Mouse (Mus musculus): ENCODE results near the gene Tcaf3. TPM values are rescaled to one million over a fixed set of nuclear protein-coding genes. Genes with fewer than 3 reads are reported as not detected.

Gene Tcaf3
- polyA plus RNA-seq (2017; shearing (Covaris generic)), result not detected

DNA sequence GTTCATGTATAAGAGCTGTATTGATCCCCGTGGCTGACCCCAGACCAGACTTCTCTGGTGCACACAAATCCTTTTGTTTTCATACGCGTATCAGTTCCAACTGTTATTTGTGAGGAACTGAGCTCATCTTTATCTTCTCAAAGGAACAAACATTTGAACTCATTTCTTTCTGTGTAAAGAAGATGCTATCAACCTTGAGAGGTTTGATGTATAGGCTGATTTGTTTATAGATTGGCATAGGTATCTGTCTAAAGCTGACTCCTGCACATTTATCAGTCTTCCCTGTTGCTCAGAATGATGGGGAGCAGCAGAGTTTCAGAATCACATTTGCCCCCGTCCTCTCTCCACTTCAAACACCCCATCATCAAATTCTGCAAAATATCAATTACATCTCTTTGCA is at the start of gene Tcaf3:
Gene Tcaf3 (minus strand): TSS at position 101 of the 400 bp plus-strand sequence.
- no peak for ATAC-seq

DNA sequence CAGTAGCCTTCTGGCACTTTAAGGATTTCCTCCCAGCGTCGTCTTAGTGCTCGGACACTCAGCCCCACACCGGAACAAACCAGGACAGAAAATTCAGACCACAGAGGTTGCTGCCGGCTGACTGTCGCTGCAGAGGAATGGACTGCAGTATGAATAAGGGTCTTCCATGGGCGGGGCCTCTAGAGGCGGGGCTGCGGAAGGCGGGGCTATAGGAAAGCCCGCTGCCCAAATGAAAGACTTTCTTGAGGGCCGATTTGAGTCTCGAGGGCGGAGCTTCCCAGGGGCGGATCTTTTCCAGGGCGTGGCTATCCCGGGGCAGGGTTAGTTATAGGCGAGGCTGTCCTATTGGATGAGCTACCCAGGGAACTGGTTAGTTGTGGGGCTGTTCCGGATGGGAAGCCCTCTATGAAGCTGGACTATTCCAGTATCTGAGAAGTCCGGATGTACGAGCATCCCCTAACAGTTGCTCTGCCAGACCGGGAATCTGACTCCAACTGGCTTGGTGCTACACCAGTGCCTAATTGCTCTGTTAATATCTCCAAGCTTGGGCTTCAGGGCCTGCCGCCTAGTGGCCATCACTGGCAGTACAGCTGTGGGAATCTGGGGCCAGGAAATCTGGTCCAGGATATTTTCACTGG is 47.5 kb upstream of the Tcaf3 start, which contains the start of gene Tcaf2:
Gene Tcaf2 (minus strand): TSS at position 343 of the 638 bp plus-strand sequence.
- no peak for ATAC-seq

DNA sequence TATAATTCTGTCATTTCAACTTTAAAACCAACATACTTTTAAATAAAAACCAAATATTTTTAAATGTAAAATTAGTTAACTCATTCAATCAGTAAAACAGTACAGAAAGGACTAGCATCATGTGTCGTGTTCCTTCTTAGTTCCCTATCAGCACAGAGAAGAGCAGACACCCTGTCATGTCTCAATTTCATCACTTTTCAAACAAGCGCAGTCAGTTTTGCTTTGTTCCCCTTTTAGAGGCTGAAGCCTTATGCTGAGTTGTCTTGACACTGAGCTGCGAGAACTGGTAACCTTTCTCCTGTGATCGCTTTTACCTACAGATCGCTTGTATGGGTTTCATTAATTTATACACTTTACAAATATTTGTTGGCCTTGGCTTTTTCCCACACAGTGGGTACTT is 36.9 kb upstream of the Tcaf3 start:
- no peak for ATAC-seq

DNA sequence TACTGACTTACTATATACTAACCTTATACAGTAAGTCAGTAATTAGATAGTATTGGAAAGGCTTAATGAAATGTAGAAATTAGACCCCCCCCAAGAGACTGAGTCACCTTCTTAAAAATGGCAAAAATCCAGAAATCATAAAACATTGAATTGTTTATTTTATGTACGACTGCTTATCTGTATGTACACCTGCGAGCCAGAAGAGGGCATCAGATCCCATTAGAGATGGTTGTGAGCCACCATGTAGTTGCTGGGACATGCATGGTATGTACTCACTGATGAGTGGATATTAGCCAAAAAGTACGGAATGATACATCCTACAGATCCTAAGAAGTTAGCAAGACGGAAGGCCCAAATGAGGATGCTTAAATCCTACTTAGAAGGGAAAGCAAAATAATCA is 33.9 kb upstream of the Tcaf3 start:
- no peak for ATAC-seq

DNA sequence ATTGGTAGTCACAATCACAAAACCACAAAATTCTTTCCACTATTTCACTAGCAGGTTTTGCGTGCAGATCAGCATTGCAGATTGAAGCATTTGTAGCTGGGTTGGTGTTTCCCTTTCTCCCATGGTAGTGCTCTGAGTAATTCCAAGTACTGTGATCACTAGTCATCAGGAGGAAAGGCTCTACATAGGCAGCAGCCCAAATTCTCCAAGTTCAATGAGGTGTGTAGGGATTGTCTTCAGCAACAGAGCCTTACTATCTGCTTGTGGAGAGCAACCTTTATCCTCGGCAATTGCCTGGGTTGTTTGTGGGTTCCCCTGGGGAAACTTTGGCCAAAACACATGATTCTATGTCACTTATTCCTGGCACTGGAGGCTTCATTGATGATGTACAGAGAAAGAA is 19.4 kb upstream of the Tcaf3 start:
- ATAC-seq, result no peak

DNA sequence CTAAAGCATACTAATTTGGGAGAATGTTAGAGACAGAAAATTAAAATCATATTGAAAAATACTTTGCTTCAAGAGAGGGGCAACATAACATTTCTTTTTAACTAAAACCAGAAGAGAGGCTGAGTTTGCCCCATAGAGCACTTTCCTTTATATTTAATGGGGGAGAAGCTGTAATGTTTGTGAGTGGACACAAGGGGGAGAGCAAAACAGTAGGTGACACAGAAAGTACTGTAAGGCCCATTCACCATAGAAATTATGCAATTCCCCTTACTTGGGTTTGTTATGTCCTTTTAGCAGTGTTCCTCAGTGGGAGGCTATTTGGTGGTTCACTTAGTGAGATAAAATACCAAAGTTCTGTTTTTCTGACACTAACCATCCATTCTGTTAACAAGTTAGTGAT is 14.7 kb upstream of the Tcaf3 start:
- no peak for ATAC-seq

DNA sequence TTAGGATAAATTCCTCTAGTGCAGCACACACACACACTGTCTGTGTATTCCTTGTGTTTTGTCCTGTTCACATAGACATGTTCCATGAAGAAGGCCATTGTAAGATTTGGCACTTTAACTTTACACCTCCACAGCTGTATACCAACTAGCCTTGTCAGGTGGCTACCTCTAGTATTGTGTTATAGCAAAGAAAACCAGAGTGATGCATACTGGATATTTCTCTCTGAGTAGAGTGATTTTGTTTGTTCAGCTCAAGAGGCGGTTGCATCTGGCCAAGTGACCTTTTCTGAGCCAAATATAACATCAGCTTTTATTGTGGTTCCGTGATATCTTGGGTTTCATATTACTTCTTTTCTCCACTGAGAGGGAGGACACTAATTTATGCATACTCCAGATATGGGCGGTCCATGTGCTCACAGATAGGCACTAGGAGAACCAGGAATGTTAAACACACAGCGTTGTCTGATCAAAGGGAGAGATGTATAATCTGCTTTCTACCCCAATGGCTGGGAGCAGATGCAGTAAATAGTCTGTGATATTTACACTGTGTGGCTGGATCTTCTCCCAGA is 13.5 kb upstream of the Tcaf3 start:
- no peak for ATAC-seq

DNA sequence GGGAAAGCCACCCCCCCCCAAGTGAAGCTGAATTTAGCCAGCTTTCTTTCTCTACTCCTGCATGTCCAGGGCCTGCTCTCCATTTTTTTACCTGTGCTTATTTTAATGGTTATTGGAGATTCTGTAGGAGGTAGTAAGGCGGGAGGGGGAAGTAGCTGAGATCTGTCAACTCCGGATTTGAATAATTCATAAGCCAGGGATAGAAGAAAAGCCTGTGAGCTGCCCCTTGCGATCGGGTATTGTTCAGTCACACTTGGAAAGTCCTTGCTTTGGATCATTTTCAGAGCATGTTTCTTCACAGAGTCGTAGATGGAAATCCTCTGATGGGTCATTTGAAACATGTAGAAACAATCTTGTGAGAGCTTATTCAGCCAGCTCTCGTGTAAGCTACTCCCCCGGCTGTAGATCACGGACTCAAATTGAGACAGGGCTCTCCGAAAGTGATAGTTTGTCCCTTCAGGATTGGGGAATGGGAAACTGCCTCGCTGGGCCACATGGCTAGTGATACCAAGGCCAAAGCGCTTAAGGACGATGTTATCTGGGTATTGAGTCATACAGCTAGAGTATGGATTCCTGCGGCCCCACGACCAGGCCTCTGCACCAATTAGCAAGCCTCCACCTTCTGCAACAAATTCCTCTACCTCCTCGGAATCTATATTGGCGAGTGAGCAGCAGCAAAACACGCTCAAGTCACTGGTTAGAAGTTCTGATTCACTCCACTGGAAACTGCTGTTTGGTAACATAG is 4.2 kb downstream of the Tcaf3 start:
- ATAC-seq, result no peak

DNA sequence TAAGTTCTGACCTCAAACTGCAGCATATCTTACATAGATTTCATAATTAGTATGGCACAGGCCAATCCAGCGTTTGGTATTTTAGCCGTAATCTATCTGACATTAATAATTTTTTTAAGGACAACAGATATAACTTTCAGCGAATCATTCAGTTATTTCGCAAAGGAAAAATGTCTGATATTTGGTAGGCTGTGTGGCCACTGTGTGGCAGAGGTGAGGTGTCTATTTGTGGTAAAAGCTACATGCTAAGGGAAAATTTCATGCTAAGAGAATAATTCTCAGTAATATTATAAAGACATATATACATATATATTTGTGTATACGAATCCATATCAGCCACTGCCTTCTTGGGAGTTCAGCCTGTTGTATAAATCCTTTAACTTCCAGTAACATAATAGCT is 10.9 kb downstream of the Tcaf3 start:
- no peak for ATAC-seq

DNA sequence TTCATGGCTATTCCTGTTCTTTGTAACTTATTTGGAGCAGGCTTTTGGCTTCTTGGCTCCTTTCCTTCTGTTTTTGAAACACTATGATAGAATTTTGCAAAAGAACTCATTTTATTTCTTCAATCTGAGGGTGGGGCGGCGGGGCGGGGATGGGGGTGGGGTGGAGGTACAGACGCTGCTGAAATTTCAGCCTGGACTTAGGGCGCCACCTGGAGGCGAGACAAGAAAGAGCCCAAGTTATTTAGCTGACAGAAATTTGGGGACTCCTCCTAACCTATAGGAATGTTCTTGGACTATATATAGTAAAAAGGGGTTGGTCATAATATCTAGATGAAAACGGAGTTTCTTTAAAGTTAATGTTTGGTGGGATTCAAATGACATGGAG is 14.0 kb downstream of the Tcaf3 start:
- no peak for ATAC-seq

DNA sequence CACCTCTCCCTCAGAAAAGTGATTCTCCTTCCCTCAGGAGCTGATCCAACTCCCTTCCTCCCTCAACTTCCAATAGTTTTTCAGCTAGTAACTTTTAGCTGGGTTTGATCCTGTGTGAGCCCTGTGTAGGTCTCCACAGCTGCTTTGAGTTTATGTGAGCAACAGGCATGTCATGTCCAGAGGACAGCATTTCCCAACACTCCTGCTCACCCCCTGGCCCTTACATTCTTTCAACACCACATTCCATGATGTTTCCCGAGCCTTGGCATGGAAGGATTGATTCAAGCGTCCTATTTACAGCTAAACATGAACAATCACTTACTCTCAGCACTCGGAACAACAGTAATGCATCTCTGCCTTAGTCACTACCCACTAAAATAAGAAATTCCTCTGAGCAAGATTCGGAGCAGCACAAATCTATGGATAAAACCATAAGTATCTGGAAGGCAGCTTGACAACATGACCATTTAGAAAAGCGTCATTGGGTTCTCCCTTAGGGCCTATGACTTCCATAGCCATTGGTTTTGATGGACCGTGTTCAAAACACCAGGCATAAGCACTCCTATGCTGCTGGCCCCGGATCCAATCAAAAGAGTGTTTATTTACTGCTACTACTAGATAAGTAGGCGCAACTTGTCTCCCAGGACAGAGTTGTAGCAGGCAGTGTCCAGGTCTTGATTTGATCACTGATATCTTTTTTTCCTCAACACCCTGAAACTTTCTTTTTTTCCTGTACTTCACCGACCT is 14.6 kb downstream of the Tcaf3 start:
- ATAC-seq, result no peak

DNA sequence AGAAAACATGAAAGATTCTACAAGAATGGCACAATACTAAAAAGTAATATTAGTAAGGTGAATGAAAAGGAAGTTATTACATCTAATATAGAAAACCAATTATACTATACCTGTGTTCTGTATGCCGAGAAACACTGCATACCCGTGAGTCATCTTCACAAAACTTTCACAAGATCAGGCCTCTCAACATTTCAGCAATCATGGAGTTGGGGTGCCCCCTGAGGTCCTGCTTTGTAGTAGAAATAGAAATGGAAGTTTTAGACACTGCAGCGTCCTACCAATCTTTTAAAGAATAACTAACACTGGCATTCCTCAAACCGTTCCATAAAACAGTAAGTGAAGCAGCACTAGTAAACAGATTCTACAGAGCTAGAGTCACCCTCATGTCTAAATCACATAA is 18.8 kb downstream of the Tcaf3 start:
- no peak for ATAC-seq

DNA sequence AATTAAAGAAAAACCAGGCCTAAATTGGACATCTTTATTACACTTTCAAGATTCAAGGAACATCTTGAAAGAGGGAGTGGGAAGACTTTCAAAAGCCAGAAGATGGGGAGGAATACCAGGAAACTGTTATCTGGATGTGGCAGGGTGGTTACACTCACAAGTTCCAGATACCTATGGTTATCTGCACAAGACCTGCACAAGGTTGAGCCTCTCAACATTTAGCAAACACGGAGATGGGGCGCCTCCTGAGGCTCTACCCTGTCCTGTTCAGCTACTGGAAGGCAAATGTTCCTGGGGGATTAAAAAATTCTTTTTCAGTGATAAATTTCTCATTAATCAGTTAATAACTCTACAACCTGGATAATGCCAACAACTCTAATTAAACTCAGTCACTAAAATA is 20.1 kb downstream of the Tcaf3 start:
- no peak for ATAC-seq

DNA sequence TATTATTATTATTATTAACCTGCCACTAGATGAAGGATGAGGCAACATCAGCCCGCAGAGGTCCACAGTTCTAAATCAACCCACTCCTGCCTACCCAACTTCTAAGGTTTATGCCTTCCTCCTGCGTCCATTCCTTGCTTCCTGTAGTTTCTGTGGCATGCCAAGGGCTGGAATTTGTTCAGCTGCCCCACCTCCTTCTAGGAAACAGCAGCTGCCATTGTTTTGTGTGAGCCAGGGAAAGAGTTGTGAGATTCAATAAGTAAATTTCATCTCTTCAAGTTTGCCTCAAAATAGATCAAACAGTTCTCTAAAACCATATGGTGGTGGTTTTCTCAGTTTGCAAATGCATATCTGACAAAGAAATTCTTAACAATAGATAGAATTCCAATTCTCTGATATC is 29.3 kb downstream of the Tcaf3 start:
- no peak for ATAC-seq

DNA sequence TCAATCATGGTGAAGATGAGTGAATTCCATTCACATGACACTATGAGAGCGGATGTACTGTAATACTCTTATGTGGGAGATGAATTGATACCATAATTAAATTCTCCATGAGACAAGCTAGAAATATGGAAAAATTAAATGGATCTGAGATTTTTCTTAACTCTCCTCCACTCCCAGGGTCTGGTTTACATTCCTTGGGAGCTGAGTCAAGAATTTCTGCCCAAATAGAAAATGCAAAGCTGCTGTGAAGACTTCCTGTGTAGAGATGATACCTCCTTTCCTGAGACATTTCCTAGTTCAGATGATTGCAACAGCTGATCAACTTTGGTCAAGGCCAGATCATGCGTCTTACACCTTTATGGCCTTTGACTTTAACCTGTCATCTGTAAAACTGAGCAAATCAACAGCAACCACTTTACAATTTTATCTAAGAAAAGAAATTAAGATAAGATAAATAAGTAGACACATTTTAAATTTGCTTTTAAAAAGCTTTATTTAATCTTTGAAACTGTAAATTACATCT is 31.4 kb downstream of the Tcaf3 start:
- no peak for ATAC-seq

DNA sequence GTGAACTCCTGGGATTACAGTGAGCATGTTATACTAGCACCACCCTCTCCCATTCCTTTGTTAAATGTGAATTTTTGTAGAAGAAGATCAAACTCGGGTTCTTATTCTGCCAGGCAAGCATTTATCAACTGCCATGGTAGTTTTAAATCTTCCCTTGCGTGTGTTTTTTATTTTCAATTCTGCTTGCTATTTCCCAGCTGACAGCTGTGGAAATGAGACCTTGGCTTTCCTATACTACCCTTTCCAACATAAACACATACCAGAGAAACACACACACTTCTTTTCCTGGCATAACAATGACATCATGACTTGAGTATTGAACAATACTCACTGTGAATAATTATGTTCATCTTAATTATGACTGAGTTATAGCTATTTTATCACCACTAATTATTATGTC is 35.2 kb downstream of the Tcaf3 start:
- ATAC-seq, result no peak

DNA sequence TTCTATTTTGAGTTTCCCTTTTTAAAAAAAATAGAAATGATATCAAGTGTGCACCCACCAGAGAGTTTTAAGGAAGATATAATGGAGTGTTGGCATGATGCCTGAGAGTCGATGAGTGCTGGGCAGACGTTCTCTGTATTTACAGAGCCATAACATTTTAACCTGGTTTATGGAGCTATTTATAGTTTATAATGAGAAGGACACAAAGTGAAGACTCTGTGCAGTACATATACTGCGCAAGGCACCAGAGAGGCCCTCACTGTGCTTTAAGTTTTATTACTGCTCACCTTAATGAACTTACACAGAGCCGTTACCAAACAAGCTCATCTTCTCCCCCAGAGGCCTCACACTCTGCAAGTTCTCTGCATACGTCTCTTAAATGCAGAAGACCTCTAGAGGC is 36.6 kb downstream of the Tcaf3 start:
- no peak for ATAC-seq

DNA sequence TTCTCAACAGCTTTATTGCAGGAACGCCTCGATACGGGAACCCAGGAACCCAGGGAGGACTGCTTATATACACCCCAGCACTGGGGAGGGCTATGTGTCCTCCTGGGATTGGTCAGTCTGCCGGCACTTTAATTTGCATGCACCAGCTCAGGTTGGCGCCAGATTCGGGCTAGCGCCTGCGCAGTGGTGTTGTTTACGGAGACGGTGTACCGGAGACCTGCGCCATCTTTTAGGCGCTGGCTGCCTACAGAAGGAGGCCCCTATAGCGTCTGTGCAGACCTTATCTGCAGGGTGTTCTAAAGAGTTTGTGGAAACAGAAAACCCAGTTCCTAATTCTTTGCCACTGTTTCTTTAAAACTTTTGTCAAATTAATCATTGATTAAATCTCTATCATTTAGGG is 38.9 kb downstream of the Tcaf3 start:
- ATAC-seq, result no peak

DNA sequence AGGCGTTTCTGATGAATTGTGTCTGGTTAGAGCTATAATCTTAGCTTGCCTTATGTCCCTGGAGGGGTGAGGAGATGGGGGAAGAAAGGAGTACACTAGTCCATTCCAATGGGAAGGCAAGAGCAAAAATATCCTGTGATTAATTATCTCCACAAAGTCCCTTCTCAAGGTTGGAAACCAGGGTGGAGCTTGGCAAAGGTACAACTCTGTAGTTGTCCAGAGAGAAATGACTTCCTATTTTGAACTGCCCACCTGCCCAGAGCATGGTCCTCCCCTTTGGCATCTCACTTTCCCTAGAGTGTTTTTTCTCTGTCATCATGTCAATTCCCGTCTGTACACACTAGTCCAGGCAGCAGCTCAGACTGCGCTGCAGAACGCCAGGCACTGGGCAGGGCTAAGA is 50.0 kb downstream of the Tcaf3 start, which contains the start of gene Olfr455:
Gene Olfr455 (minus strand): TSS at position 127 of the 400 bp plus-strand sequence.
- ATAC-seq, result no peak

DNA sequence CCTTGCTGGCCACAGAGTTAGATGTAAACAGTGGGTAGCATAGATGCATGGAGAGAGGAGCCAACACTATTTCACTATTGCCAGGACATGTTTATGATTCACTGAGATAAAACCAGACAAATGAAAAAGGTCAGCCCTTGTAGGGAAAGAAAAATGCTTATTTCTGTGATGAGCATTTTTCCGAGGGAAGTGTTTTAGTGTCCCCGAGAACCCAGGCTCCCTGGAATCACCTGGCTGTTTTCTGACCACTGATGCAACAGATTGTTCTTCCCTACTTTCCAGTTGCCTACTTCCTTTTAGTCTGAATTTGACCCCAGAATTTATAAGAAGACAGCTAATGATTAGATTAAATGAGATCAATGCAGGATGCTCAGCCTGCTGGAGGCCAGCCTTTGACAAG is 51.3 kb downstream of the Tcaf3 start:
- no peak for ATAC-seq

DNA sequence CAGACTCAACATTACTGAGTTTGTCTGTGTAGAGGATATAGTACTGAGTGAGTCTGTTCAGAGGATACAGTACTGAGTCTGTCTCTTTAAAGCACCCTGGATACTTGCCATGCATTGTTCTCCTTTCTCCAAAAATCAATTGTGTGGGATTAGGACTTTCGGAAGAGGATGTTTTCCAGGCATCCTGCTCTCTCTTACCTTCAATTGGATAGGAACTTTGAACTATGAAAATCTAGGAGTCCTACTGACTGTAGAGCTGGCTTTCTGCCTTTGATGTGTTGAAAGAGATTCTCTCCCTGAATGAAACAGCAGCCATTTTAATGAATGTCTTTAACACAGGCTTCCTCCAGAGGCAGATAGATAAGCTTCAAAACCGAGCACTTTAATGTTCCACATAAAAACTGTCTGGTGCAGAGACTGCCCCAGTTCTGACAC is 52.0 kb downstream of the Tcaf3 start:
- no peak for ATAC-seq

DNA sequence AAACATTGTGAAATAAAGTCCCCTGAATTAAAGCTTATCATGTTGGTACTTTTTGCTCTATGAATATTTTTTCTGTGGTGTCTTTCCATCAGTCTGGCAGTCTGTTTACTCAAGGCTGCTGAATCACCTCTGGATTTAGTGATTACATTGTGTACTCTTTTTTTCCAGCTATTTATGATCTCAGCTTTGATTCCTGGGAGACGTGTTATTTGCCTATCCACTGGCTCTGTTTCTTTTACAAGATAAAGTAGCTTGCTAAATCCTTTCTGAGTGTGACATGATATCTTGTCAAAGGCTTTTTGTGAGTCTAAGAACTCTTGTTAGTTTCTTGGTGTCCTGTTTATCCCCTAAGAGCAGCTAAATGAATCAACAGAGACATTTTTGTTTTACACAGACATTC is 52.6 kb downstream of the Tcaf3 start:
- ATAC-seq, result no peak
